Mouse (Mus musculus) kidney, embryonic 14.5 days (tissue): ENCODE measurements around the gene Gadl1. TPM values are rescaled to one million over a fixed set of nuclear protein-coding genes. Genes with fewer than 3 reads are reported as not detected.

Experiments
- ATAC-seq: fragments of 200-750 bp; cut with Nextera tagmentation; 2 replicates; pipeline ENCODE4 v1.8.0; 2017; ENCODE audit warnings: moderate number of reproducible peaks, mild to moderate bottlenecking, moderate TSS enrichment, moderate library complexity; ENCODE audit not compliant: low FRiP score, low TSS enrichment
- H3K27ac ChIP-seq: fragments of 300-500 bp; sonication (generic); 2 replicates; pipeline ENCODE4 v1.5.1; 2014; ENCODE audit warnings: low read depth, mild to moderate bottlenecking, low read length, moderate library complexity, mixed read lengths
- H3K27me3 ChIP-seq: fragments of 300-500 bp; sonication (generic); 2 replicates; pipeline ENCODE4 v1.6.1; 2014; ENCODE audit warnings: mild to moderate bottlenecking, low read length; ENCODE audit not compliant: control insufficient read depth, insufficient read depth
- H3K36me3 ChIP-seq: fragments of 300-500 bp; sonication (generic); 2 replicates; pipeline ENCODE4 v1.6.1; 2014; ENCODE audit warnings: low read length, mixed read lengths; ENCODE audit not compliant: control insufficient read depth, insufficient read depth
- H3K4me1 ChIP-seq: fragments of 300-500 bp; sonication (generic); 2 replicates; pipeline ENCODE4 v1.6.1; 2014; ENCODE audit warnings: low read length, mixed read lengths; ENCODE audit not compliant: control insufficient read depth, insufficient read depth
- H3K4me2 ChIP-seq: fragments of 300-500 bp; sonication (generic); replicated peaks from 2 replicates; pipeline ENCODE4 v1.6.1; 2014; ENCODE audit warnings: low read depth, mild to moderate bottlenecking, low read length
- H3K4me3 ChIP-seq: fragments of 300-500 bp; sonication (generic); 2 replicates; pipeline ENCODE4 v1.5.1; 2014; ENCODE audit warnings: mild to moderate bottlenecking, low read length
- H3K9ac ChIP-seq: fragments of 300-500 bp; sonication (generic); 2 replicates; pipeline ENCODE4 v1.6.1; 2014; ENCODE audit warnings: low read depth, mild to moderate bottlenecking, low read length, moderate library complexity
- H3K9me3 ChIP-seq: fragments of 300-500 bp; sonication (generic); 2 replicates; pipeline ENCODE4 v1.6.1; 2016; ENCODE audit warnings: low read length; ENCODE audit not compliant: control insufficient read depth
- WGBS: fragments of 180-500 bp; shearing (Covaris S2); extraction: QIAGEN DNeasy Blood & Tissue Kit; methylation state at CpG from one replicate; pipeline ENCODE4 v1.1.7; 2014; 5-methylcytosine and 5-hydroxymethylcytosine counted together
- polyA plus RNA-seq: library from polyadenylated mRNA; unstranded; fragments of >200 nt; fragmentation: Nextera tagmentation; extraction: Ambion mirVana; gene quantifications from 2 replicates; pipeline ENCODE4 v1.2.1, GENCODE M21; 2014

The Gadl1 gene
- polyA plus RNA-seq, 1 experiment from 2014 or later: 0.60 TPM

DNA sequence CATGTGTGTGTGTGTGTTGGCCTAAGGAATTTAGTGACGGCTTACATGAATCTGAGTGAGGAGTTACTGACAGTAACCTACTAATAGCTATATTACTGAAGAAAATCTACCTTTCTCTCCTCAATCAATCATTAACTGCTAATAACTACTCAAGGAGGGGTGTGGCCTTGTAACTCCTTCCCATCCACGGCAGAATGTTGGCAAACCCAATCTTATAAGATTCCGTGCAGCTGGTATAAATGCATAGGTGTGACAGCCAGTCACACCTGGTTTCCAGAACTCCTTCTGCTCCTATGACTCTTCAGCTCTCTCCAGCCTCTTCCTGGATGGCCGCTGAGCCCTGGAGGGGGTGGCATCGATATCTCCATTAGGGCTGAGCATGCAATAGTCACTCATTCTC, 25.8 kb upstream of the Gadl1 start:
- no peak for ATAC-seq
- no peaks in the 10 kb centered on the region for H3K9me3 ChIP-seq
- no peaks in the 10 kb centered on the region for H3K36me3 ChIP-seq
- no peak overlapping the region for H3K4me3 ChIP-seq
- no peaks in the 10 kb centered on the region for H3K4me1 ChIP-seq
- H3K27ac ChIP-seq: no peak overlapping the region
- WGBS: 82% methylated on average over 5 of the region's 5 CpGs
- H3K27me3 ChIP-seq: no peaks in the 10 kb centered on the region
- no peak overlapping the region for H3K4me2 ChIP-seq
- no peak overlapping the region for H3K9ac ChIP-seq

DNA sequence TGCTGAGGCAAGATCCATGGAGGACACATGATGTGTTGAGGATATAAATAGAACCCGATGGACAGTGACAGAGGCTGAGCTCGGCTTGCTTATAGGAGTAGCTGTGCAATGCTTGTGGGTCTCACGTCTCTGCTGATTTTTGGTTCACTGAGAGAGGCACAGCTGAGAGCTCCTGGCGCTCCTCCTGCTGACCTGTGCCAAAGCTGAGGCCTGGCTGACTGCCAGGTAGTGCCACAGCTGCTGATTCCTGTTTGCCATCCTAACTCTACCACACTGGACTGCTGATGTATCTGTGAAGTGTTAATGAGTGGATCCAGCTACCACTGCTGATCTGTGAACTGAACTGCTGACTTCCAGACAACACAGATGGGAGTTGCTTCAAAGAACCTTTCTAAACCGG, 21.7 kb upstream of the Gadl1 start:
- H3K4me3 ChIP-seq: no peak overlapping the region
- no peaks in the 10 kb centered on the region for H3K36me3 ChIP-seq
- H3K9ac ChIP-seq: no peak overlapping the region
- WGBS: 93% methylated on average over 5 of the region's 5 CpGs
- ATAC-seq: no peak
- H3K4me2 ChIP-seq: no peak overlapping the region
- no peak overlapping the region for H3K27ac ChIP-seq
- no peaks in the 10 kb centered on the region for H3K27me3 ChIP-seq
- H3K9me3 ChIP-seq: no peaks in the 10 kb centered on the region
- H3K4me1 ChIP-seq: no peaks in the 10 kb centered on the region

DNA sequence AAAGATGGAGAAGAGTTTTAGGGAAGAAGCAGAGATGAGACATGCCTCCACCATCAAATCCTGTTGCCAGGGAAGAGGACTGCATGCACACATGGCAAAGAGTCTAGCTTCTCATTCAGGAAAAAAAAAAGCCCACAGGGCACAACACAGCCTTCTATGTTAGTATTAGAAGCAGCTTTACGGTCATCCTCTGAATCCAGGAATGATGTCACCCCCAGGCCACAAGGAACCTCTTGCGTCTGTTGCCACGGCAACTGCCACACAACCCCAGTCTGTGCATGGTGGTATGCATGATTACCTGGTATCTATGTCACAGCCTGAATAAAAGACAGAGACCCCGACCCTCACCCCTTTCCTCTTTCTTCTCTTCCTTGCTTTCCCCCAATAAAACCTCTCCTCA, 16.1 kb upstream of the Gadl1 start:
- Histone ChIP-seq H3K4me3 (no peak overlapping the region), H3K9me3 (peaks cover 6% of the 10 kb centered on the region; the same call in 1 of the 2 replicates), H3K4me1 (no peaks in the 10 kb centered on the region), H3K4me2 (no peak overlapping the region), H3K9ac (no peak overlapping the region), H3K36me3 (no peaks in the 10 kb centered on the region), H3K27me3 (no peaks in the 10 kb centered on the region), H3K27ac (no peak overlapping the region)
- ATAC-seq: no peak
- 74% methylated on average over 4 of the region's 4 CpGs for WGBS

DNA sequence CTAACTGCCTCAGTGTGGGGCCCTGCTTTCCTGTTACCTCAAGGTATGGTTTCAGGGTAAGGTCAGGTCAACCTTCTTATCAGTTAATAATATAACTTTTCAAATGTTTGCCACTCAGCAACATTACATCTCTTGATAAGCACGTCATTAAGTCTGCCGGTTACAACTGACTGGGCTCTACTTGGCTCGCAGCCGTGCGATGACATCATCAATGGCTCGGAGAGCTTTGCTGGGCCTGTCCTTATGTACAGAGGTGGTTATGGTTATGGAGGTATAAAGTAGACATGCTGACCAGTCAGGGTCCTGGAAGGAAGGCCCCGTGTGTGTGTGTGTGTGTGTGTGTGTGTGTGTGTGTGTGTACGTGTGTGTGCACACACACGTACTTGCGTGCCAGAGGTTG, 15.3 kb upstream of the Gadl1 start:
- Histone ChIP-seq H3K9ac (no peak overlapping the region), H3K27ac (no peak overlapping the region), H3K4me1 (no peaks in the 10 kb centered on the region), H3K27me3 (no peaks in the 10 kb centered on the region), H3K9me3 (peaks cover 6% of the 10 kb centered on the region; the same call in 1 of the 2 replicates), H3K4me2 (no peak overlapping the region), H3K4me3 (no peak overlapping the region), H3K36me3 (no peaks in the 10 kb centered on the region)
- 0 out of 2 replicates have a peak, but pooled peaks have one; percentile 43 for ATAC-seq
- WGBS: 86% methylated on average over 10 of the region's 10 CpGs

DNA sequence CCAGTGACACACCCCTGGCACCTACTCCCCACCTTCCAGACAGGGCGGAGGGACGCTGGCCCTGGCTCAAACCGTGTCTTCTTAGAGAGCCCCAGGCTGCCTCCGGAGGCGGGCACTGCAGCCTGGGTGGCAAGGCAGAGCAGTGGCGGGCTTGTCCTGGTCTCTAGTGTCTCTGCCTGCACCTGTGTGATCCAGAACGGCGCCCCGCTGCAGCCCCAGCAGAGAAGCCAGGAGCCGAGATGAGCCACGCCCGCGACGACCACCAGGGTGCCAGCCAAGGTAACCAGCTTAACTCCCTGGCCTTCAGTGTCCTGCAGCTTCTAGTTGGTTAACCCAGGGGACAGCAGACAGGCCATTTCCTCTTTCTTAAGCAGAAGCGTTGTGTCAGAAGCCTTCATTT, 930 bp upstream of the Gadl1 start:
- H3K36me3 ChIP-seq: no peaks in the 10 kb centered on the region
- WGBS: 15% methylated on average over 15 of the region's 15 CpGs
- peak overlapping the region; percentile 27; the same call in 1 of the 2 replicates for H3K4me2 ChIP-seq
- no peak overlapping the region for H3K4me3 ChIP-seq
- H3K27ac ChIP-seq: no peak overlapping the region
- ATAC-seq: 0 out of 2 replicates have a peak, but pooled peaks have one; percentile 46
- H3K9ac ChIP-seq: peak overlapping the region; percentile 34; the same call in 1 of the 2 replicates
- H3K27me3 ChIP-seq: 0 out of 2 replicates have a peak, but pooled peaks cover 2% of the 10 kb centered on the region
- H3K4me1 ChIP-seq: peaks cover 7% of the 10 kb centered on the region; the same call in 1 of the 2 replicates
- no peaks in the 10 kb centered on the region for H3K9me3 ChIP-seq

DNA sequence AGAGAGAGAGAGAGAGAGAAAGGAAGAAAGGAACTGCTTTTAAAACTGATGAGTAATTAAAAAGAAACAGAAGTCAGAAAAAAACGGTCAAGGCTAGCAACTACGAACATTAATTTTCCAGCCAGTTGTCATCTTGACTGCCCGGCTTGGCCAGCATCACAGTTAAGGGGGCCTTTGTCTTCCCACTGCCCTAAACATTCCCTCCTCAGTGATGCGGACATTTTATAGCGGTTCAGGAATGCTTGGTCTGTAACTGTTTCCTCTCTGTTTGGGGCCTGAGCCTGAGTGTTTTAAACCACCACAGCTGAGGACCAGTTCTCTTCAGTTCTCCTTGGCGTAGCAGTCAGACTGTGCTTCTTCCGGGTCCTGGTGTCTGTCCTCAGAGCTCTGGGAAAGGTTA, 4.8 kb downstream of the Gadl1 start:
- H3K27me3 ChIP-seq: no peaks in the 10 kb centered on the region
- no peak for ATAC-seq
- H3K9me3 ChIP-seq: peaks cover under 1% of the 10 kb centered on the region; the same call in 1 of the 2 replicates
- WGBS: 22% methylated on average over 7 of the region's 7 CpGs
- no peaks in the 10 kb centered on the region for H3K36me3 ChIP-seq
- H3K27ac ChIP-seq: no peak overlapping the region
- no peak overlapping the region for H3K4me3 ChIP-seq
- no peak overlapping the region for H3K4me2 ChIP-seq
- H3K4me1 ChIP-seq: peaks cover 6% of the 10 kb centered on the region; the same call in 1 of the 2 replicates
- H3K9ac ChIP-seq: no peak overlapping the region

DNA sequence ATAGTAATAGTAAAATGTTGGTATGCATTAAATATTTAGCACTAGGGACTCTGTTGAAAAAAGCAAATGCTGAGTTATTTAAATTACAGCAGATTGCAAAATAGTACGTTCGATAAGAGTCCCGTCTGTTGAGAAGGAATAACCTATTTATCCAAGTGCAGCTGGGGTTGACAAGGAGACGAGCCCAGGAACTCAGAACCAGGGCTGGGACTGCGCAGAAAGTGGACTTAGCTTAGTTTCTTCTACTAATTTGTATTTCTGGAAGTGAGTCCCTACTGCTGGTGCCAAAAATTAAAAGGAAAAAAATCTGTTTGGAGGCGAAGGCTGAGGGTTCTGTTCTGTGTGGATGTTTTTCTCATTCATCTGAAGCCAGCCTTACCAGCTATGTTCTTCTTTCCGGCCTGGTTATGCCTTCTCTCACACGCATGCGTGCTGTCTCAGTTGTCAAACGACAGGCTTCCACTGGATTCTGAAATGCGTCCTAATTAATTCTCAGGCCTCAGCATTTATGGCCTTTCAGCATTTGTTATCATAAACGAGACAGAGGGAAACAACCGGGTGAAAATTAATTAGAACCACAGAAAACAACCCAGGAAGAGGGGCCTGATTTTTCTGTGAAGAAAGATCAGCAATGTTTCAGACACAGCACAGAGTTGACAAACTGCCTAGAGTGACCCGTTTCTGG, 6.5 kb downstream of the Gadl1 start:
- Histone ChIP-seq H3K27me3 (no peaks in the 10 kb centered on the region), H3K27ac (no peak overlapping the region), H3K36me3 (no peaks in the 10 kb centered on the region), H3K4me2 (no peak overlapping the region), H3K9me3 (peaks cover 3% of the 10 kb centered on the region; the same call in 1 of the 2 replicates), H3K9ac (no peak overlapping the region), H3K4me3 (no peak overlapping the region), H3K4me1 (peaks cover 6% of the 10 kb centered on the region; the same call in 1 of the 2 replicates)
- ATAC-seq: no peak
- 60% methylated on average over 14 of the region's 14 CpGs for WGBS

DNA sequence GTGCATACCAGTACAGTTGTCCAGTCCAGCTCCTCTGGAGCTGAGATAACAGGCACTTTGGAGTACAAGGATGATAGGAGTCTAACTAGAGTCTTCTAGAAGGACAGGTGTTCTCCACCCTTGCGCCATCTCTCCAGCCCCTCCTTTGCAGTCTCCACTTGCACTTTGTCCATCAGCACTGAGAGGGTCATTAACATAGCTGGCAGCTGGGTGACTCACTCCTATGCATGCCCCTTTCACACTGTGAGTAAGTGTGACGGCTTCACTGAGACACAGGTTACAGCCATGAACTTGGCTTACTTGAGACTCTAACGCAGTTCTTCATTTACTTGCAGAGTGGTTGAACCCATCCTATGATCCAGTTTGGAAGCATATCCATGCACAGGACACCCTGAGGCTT, 10.5 kb downstream of the Gadl1 start:
- Histone ChIP-seq H3K27me3 (no peaks in the 10 kb centered on the region), H3K4me3 (no peak overlapping the region), H3K36me3 (no peaks in the 10 kb centered on the region), H3K4me2 (no peak overlapping the region), H3K9me3 (peaks cover 3% of the 10 kb centered on the region; the same call in 1 of the 2 replicates), H3K9ac (no peak overlapping the region), H3K27ac (no peak overlapping the region), H3K4me1 (no peaks in the 10 kb centered on the region)
- ATAC-seq: no peak
- WGBS: 86% methylated on average over 3 of the region's 3 CpGs

DNA sequence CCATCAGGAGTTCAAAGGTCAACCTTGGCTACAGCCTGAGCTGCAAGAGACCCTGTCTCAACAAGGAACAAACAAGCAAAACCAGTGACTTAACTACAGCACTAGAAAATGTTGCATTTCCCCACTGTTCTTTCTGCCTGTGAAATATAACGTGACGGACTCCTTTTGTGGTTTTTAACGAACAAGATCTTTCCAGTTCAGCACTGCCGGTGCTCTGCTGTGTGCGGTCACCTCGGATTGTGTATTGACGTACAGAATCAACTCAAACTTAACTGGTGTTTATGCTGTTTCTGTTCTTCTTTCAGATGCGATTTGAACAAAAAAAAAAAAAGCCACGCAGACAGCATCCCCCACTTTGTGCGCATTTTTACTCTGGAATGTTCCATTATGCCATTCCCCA, 13.4 kb downstream of the Gadl1 start:
- Histone ChIP-seq H3K9ac (no peak overlapping the region), H3K36me3 (no peaks in the 10 kb centered on the region), H3K4me2 (no peak overlapping the region), H3K27ac (no peak overlapping the region), H3K4me3 (no peak overlapping the region), H3K9me3 (peaks cover 3% of the 10 kb centered on the region; the same call in 1 of the 2 replicates), H3K27me3 (no peaks in the 10 kb centered on the region), H3K4me1 (no peaks in the 10 kb centered on the region)
- ATAC-seq: no peak
- WGBS: 91% methylated on average over 10 of the region's 10 CpGs
